Mouse (Mus musculus) erythroblast, embryonic 14.5 days (primary cell): ENCODE data around the gene Acp2.

Experiments
- GATA1 ChIP-seq: IDR thresholded peaks from 2 replicates; pipeline ENCODE4 v1.6.1; 2012; ENCODE audit warnings: low read length, inconsistent platforms, mixed read lengths
- TAL1 ChIP-seq: IDR thresholded peaks from 3 replicates; pipeline ENCODE4 v1.6.1; 2012; ENCODE audit warnings: low read length, inconsistent platforms, mixed read lengths

GRCm38 (mm10) chr2:91180706-91181105 is 22.0 kb upstream of the Acp2 start:
- no peak for TF ChIP-seq GATA1
- TF ChIP-seq TAL1 = no peak
